Mouse (Mus musculus) liver, postnatal 0 days (tissue): ENCODE data around the gene Arhgef12.

Experiments used
- CTCF ChIP-seq: sonication (generic); IDR thresholded peaks from 2 replicates; pipeline ENCODE4 v1.5.1; 2016; ENCODE audit warnings: antibody characterized with exemption, low read depth
- EP300 ChIP-seq: IDR thresholded peaks from 2 replicates; pipeline ENCODE4 v1.6.1; 2016; ENCODE audit warnings: antibody characterized with exemption, low read depth, mild to moderate bottlenecking

DNA sequence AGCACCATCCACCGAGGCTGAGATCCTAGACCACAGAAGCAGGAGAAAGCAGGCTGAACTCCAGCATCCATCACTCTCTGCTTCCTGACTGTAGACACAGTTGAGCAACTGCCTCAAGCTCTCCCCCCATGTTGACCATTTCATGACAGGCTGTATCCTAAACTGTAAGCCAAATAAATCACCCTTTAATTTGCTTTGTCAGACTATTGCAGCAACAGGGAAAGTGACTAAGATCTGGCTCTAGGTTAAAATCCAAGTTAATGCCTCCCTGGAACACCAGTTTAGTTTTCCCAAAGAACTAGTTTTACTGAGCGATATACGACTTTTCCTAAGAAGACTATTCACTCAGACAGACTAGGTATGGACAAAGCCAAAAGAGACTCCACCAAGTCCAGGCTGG lies 28.3 kb downstream of the Arhgef12 start:
- TF ChIP-seq CTCF (no peak), EP300 (no peak)
